In the genomic region with DNA sequence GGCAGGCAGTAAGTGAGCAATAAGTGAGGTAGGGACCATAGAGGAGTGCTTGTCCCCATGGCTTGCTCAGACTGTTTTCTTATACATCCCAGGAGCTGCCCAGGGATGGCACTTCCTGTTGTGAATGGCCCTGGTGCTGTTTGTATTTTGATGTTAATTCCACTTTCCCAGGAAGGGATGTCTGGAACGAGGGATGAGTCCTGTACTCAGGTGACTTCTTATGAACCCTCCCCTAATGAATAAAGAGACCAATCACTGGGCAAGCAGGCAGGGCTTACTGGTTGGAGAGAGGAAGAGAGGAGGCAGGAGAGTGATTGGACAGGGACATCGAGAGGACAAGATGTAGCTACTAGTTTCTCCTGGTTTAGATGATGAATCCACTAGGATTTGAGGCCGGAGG, we compare ENCODE assay signal across 27 mouse cellular contexts. TPM values are rescaled to one million over a fixed set of nuclear protein-coding genes. Genes with fewer than 3 reads are reported as not detected.
DNase-seq lines count a peak whose midpoint lies in the region; ATAC-seq and TF ChIP-seq lines count a peak whose summit lies in the region.
"Had no signal": no experiment of that assay in that cellular context is flagged by ENCODE, and none has a peak within 500 bp of the region (broad histone marks: within the 10 kb centered on the region; RNA-seq: fewer than 3 reads in every experiment).

No protein-coding gene starts in this region.

- peaks cover 0 to 10% of the 10 kb centered on the region in 2 experiments; a peak in 2 of 4 replicates for H3K36me3 ChIP-seq in MEL (ENCODE audit: control insufficient read depth in 1 of 2, insufficient read depth in 2 of 2, low read length in 2 of 2)
- H3K36me3 ChIP-seq in hindbrain, embryonic 10.5 days: no peaks in the 10 kb centered on the region
- no peaks in the 10 kb centered on the region for H3K36me3 ChIP-seq in midbrain, embryonic 15.5 days (replicated peaks)
- H3K36me3 ChIP-seq: G1E had no signal

- 0 out of 4 replicates have a peak overlapping the region, but pooled peaks of 1 of the 2 experiments have one; percentile 2 for H3K4me3 ChIP-seq in MEL (ENCODE audit: control insufficient read depth in 1 of 2, insufficient read depth in 1 of 2, low read depth in 2 of 2, low read length in 2 of 2)
- no peak overlapping the region for H3K4me3 ChIP-seq in hindbrain, embryonic 10.5 days
- H3K4me3 ChIP-seq in midbrain, embryonic 15.5 days: no peak overlapping the region

- peaks cover 3 to 24% of the 10 kb centered on the region in 2 experiments for H3K4me1 ChIP-seq in MEL (ENCODE audit: control insufficient read depth in 1 of 2, insufficient read depth in 2 of 2, low read length in 2 of 2)
- no peaks in the 10 kb centered on the region for H3K4me1 ChIP-seq in hindbrain, embryonic 10.5 days (replicated peaks)
- no peaks in the 10 kb centered on the region for H3K4me1 ChIP-seq in midbrain, embryonic 15.5 days

- TF ChIP-seq POLR2A in MEL (IDR thresholded peaks at IDR 0.05; ENCODE audit: control insufficient read depth in 1 of 2, insufficient read depth in 1 of 2, low read depth in 1 of 2, low read length in 2 of 2, poor library complexity in 1 of 2): no peak

- no peaks in the 10 kb centered on the region for H3K9me3 ChIP-seq in MEL (replicated peaks; ENCODE audit: insufficient read depth, low read length)
- peaks cover 6% of the 10 kb centered on the region for H3K9me3 ChIP-seq in hindbrain, embryonic 10.5 days
- no peaks in the 10 kb centered on the region for H3K9me3 ChIP-seq in midbrain, embryonic 15.5 days
- H3K9me3 ChIP-seq: G1E had no signal

- H3K9ac ChIP-seq in MEL (ENCODE audit: control insufficient read depth, low read depth, low read length, poor library complexity, severe bottlenecking): no peak overlapping the region
- no peak overlapping the region for H3K9ac ChIP-seq in midbrain, embryonic 15.5 days

- peak overlapping the region; percentile 42 for H3K27ac ChIP-seq in MEL (ENCODE audit: control insufficient read depth, low read depth, low read length)
- H3K27ac ChIP-seq in hindbrain, embryonic 10.5 days: no peak overlapping the region
- H3K27ac ChIP-seq in midbrain, embryonic 15.5 days: no peak overlapping the region

- TF ChIP-seq RAD21 in MEL (IDR thresholded peaks at IDR 0.05; ENCODE audit: low read depth, low read length): no peak

- no peaks in the 10 kb centered on the region for H3K79me2 ChIP-seq in MEL (ENCODE audit: control insufficient read depth, insufficient read depth, low read length, poor library complexity)

- no peaks in the 10 kb centered on the region for H3K27me3 ChIP-seq in MEL (ENCODE audit: control insufficient read depth in 1 of 2, insufficient read depth in 2 of 2, low read length in 2 of 2)
- H3K27me3 ChIP-seq in hindbrain, embryonic 10.5 days (ENCODE audit: insufficient read depth, poor library complexity, severe bottlenecking): no peaks in the 10 kb centered on the region
- H3K27me3 ChIP-seq in midbrain, embryonic 15.5 days (replicated peaks): no peaks in the 10 kb centered on the region
- H3K27me3 ChIP-seq: CH12.LX, Patski had no signal

- H3K4me2 ChIP-seq in midbrain, embryonic 15.5 days: no peak overlapping the region

- no peak for TF ChIP-seq EP300 in MEL (IDR thresholded peaks at IDR 0.05; ENCODE audit: low read depth in 1 of 2, low read length in 2 of 2)

- ATAC-seq in midbrain, embryonic 15.5 days (replicated peaks): no peak
- ATAC-seq: activated CD4-positive, CD25-positive, alpha-beta regulatory T cell, adult 4 months; CD4-positive, CD25-positive, alpha-beta regulatory T cell, adult 4 months; Patski had no signal

- 85% methylated on average over 3 of the region's 3 CpGs for WGBS in hindbrain, embryonic 10.5 days
- 88% methylated on average over 3 of the region's 3 CpGs for WGBS in midbrain, embryonic 15.5 days

- TF ChIP-seq CTCF in MEL (IDR thresholded peaks at IDR 0.05 in 2 of 3, conservative IDR thresholded peaks at IDR 0.05 in 1 of 3; ENCODE audit: control insufficient read depth in 1 of 3, insufficient read depth in 1 of 3, low read depth in 2 of 3, low read length in 3 of 3, poor library complexity in 1 of 3, severe bottlenecking in 1 of 3): no peak

- DNase-seq in ES-CJ7 (ENCODE audit: low read depth, low spot score) (peak; percentile 78), MEL (ENCODE audit: low read depth, low spot score) (no peak), R1 (ENCODE audit: low read depth, low spot score) (peak; percentile 89), ZHBTc4 (ENCODE audit: low read depth, low spot score) (peak; percentile 67)
- DNase-seq in hindbrain, embryonic 10.5 days (ENCODE audit: low spot score): no peak
- DNase-seq in cerebellum, adult 9-11 months: no peak
- DNase-seq in layer of hippocampus, adult 8-10 months (ENCODE audit: low spot score in 2 of 2): no peak
- DNase-seq: adrenal gland, adult 2 months; adrenal gland, adult 8-10 months; adrenal gland, postnatal 10 days; adrenal gland, postnatal 14 days; adrenal gland, postnatal 25 days; adrenal gland, postnatal 36 days; B cell, adult 2 months; cerebellum, adult 11 months; cerebellum, adult 11-12 months; cerebellum, adult 18-20 months; cerebellum, adult 2 months; cerebellum, adult 8-10 months; cerebellum, adult 9-10 months had no signal

TF ChIP-seq in MEL, 35 proteins besides CTCF, POLR2A, EP300 and RAD21:
- TF ChIP-seq POLR2AphosphoS2 (IDR thresholded peaks at IDR 0.05; ENCODE audit: low read length): no peak
- TF ChIP-seq BHLHE40 (IDR thresholded peaks at IDR 0.05; ENCODE audit: borderline replicate concordance, low read depth, low read length): no peak
- TF ChIP-seq GABPA (IDR thresholded peaks at IDR 0.05; ENCODE audit: low read depth, low read length): no peak
- TF ChIP-seq MXI1 (IDR thresholded peaks at IDR 0.05; ENCODE audit: low read depth, low read length): no peak
- no peak for TF ChIP-seq ETS1 (IDR thresholded peaks at IDR 0.05; ENCODE audit: low read depth, low read length)
- no peak for TF ChIP-seq CHD2 (IDR thresholded peaks at IDR 0.05; ENCODE audit: low read length)
- no peak for TF ChIP-seq ELF1 (IDR thresholded peaks at IDR 0.05; ENCODE audit: low read depth, low read length)
- no peak for TF ChIP-seq E2F4 (IDR thresholded peaks at IDR 0.05; ENCODE audit: borderline replicate concordance, low read depth, low read length)
- TF ChIP-seq ZKSCAN1 (IDR thresholded peaks at IDR 0.05; ENCODE audit: low read depth, low read length): no peak
- TF ChIP-seq MAZ (IDR thresholded peaks at IDR 0.05; ENCODE audit: low read depth, low read length): no peak
- TF ChIP-seq CHD1 (IDR thresholded peaks at IDR 0.05; ENCODE audit: low read depth, low read length): no peak
- TF ChIP-seq RCOR1 (IDR thresholded peaks at IDR 0.05; ENCODE audit: low read depth, low read length): no peak
- TF ChIP-seq ZC3H11A (IDR thresholded peaks at IDR 0.05; ENCODE audit: low read depth, low read length): no peak
- TF ChIP-seq UBTF (IDR thresholded peaks at IDR 0.05; ENCODE audit: borderline replicate concordance, insufficient read depth, low read depth, low read length): no peak
- TF ChIP-seq POLR2AphosphoS5 (IDR thresholded peaks at IDR 0.05; ENCODE audit: borderline replicate concordance, low read depth, low read length): no peak
- no peak for TF ChIP-seq SMC3 (IDR thresholded peaks at IDR 0.05; ENCODE audit: low read depth, low read length)
- TF ChIP-seq JUND (IDR thresholded peaks at IDR 0.05; ENCODE audit: low read depth, low read length): no peak
- TF ChIP-seq MEF2A (IDR thresholded peaks at IDR 0.05; ENCODE audit: extremely low read depth, insufficient replicate concordance, low read depth, low read length, poor library complexity, severe bottlenecking): no peak
- TF ChIP-seq HCFC1 (IDR thresholded peaks at IDR 0.05; ENCODE audit: low read depth, low read length): no peak

RNA-seq across cellular contexts. Expression of a gene that starts 33.3 kb away (rescaled TPM):
- total RNA-seq in MEL (2012; rRNA removed): 1.2 and 1.5 TPM in 2 replicates
- polyA plus RNA-seq in MEL (2012; ENCODE audit: insufficient read depth in 1 of 2, insufficient read length in 2 of 2, low read depth in 1 of 2, low replicate concordance in 2 of 2, missing spikeins in 1 of 2): 1 to 10 TPM in 1 of 2 experiments, not detected in 1; 2.8 TPM
- polyA plus RNA-seq in hindbrain, embryonic 10.5 days (2016; fragmentation: Nextera tagmentation; extraction: Ambion mirVana): 0.41 and 0.54 TPM in 2 replicates
- polyA plus RNA-seq in midbrain, embryonic 15.5 days (2015; fragmentation: Nextera tagmentation; extraction: Ambion mirVana): 0.29 TPM in 1 of 2 replicates, not detected in the other
- total RNA-seq in layer of hippocampus, adult 8-10 months (2022): 1 to 10 TPM in 2 of 4 experiments, not detected in 2; 1.9 to 2.8 TPM
- polyA plus RNA-seq: C2C12, Patski had no signal

Comparison
In these comparisons a context has a peak if more than half of its experiments do, and no peak if none do; other contexts are left out.
1. DNase-seq: peak in ES-CJ7 (single experiment), R1 (single experiment) and ZHBTc4 (single experiment); none in MEL (single experiment), hindbrain, embryonic 10.5 days (single experiment), cerebellum, adult 9-11 months (single experiment) and layer of hippocampus, adult 8-10 months (0 of 2).